Mouse (Mus musculus) liver, embryonic 15.5 days (tissue): ENCODE measurements at regions not wholly inside any gene's neighbourhood (a gene's known extent, or its start where the extent isn't known, plus 50 kb on each side); places are given as distances from the start of the nearest gene placed in this dataset.

Experiments
- ATAC-seq: fragments of 200-750 bp; cut with Nextera tagmentation; 2 replicates; pipeline ENCODE4 v1.8.0; 2017; ENCODE audit warnings: moderate number of reproducible peaks, mild to moderate bottlenecking, moderate library complexity; ENCODE audit not compliant: insufficient read depth
- H3K27ac ChIP-seq: fragments of 300-500 bp; sonication (generic); replicated peaks from 2 replicates; pipeline ENCODE4 v1.5.1; 2015; ENCODE audit warnings: mild to moderate bottlenecking, inconsistent platforms
- H3K27me3 ChIP-seq: fragments of 300-500 bp; sonication (generic); 2 replicates; pipeline ENCODE4 v1.6.1; 2015; ENCODE audit warnings: mild to moderate bottlenecking, inconsistent platforms
- H3K36me3 ChIP-seq: fragments of 300-500 bp; sonication (generic); replicated peaks from 2 replicates; pipeline ENCODE4 v1.6.1; 2015; ENCODE audit warnings: moderate library complexity, mild to moderate bottlenecking, inconsistent platforms
- H3K4me1 ChIP-seq: fragments of 300-500 bp; sonication (generic); replicated peaks from 2 replicates; pipeline ENCODE4 v1.6.1; 2015; ENCODE audit warnings: inconsistent platforms
- H3K4me2 ChIP-seq: fragments of 300-500 bp; sonication (generic); 2 replicates; pipeline ENCODE4 v1.6.1; 2015; ENCODE audit warnings: moderate library complexity, mild to moderate bottlenecking, inconsistent platforms
- H3K4me3 ChIP-seq: fragments of 300-500 bp; sonication (generic); replicated peaks from 2 replicates; pipeline ENCODE4 v1.5.1; 2015; ENCODE audit warnings: mild to moderate bottlenecking, inconsistent platforms
- H3K9ac ChIP-seq: fragments of 300-500 bp; sonication (generic); 2 replicates; pipeline ENCODE4 v1.6.1; 2015; ENCODE audit warnings: moderate library complexity, mild to moderate bottlenecking, inconsistent platforms
- H3K9me3 ChIP-seq: fragments of 300-500 bp; sonication (generic); replicated peaks from 2 replicates; pipeline ENCODE4 v1.6.1; 2016; ENCODE audit warnings: inconsistent platforms
- WGBS: fragments of 180-500 bp; shearing (Covaris S2); methylation state at CpG from one replicate; pipeline ENCODE4 v1.1.7; 2015; ENCODE audit warnings: mixed read lengths; ENCODE audit not compliant: insufficient replicate concordance; 5-methylcytosine and 5-hydroxymethylcytosine counted together

DNA sequence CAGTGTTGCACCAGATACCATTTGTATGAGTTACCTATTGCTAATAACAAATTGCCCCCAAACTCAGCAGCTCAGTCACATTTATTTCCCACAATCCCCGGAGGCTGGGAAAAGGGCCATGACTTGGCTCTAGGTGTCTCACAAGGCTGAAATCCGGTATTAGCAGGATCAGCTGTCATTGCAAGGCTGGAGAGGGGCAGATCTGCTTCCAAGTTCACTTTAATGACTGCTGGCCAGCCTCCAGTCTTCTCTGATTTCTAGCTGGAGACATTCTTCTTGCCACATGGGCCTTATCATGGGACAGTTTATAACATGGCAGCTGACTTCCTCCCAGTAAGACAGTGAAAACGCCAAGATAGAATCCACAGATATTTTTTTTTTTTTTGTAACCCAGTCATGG lies 276.1 kb upstream of the Cdh5 start:
- no peak overlapping the region for H3K9ac ChIP-seq
- H3K4me3 ChIP-seq, result no peak overlapping the region
- H3K27ac ChIP-seq, result no peak overlapping the region
- WGBS, result 46% methylated on average over 3 of the region's 3 CpGs
- no peak overlapping the region for H3K4me2 ChIP-seq
- no peaks in the 10 kb centered on the region for H3K36me3 ChIP-seq
- H3K9me3 ChIP-seq, result no peaks in the 10 kb centered on the region
- H3K4me1 ChIP-seq, result no peaks in the 10 kb centered on the region
- no peak for ATAC-seq
- H3K27me3 ChIP-seq, result no peaks in the 10 kb centered on the region

DNA sequence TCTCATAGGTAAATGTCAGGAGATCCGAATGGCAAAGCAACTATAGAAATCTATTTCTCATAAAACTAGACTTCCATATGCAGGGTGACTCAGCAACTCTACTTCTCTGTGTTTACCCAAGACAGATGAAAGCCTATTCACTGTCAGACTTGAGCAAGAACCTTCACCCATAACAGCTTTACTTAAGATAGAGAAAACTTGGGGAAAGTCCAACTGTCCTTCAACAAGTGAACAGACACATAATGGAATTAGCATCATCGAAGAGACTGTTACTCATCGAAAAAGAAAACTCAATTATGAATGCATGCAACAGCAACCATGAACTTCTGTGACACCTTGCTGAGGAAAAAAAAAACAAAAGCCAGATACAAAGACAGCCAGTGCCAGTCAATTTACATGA lies 271.0 kb upstream of the Cdh5 start:
- no peak for ATAC-seq
- Histone ChIP-seq H3K36me3 (no peaks in the 10 kb centered on the region), H3K9ac (no peak overlapping the region), H3K9me3 (no peaks in the 10 kb centered on the region), H3K27me3 (no peaks in the 10 kb centered on the region), H3K27ac (no peak overlapping the region), H3K4me1 (no peaks in the 10 kb centered on the region), H3K4me3 (no peak overlapping the region), H3K4me2 (no peak overlapping the region)
- WGBS, result 71% methylated on average over 3 of the region's 3 CpGs

DNA sequence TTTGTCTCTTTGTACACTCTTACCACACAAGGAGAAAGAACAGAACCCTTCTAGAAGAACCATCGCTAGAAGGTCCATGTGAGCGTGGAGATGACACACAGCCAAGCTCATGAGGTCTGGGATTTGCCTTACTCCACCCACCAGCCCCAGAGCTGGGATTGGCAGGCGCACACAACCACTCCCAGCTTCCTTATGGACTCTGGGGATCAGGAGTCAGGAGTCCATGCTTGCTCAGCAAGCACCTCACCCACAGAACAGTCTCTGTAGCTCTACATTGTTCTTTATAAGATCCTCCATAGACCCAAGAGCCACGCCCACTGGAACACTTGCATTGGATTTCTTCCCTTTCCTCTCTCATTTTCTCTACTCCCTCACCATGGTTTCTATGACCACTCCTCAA lies 261.4 kb upstream of the Cdh5 start:
- Histone ChIP-seq H3K27me3 (no peaks in the 10 kb centered on the region), H3K4me1 (no peaks in the 10 kb centered on the region), H3K36me3 (no peaks in the 10 kb centered on the region), H3K9me3 (no peaks in the 10 kb centered on the region), H3K4me2 (no peak overlapping the region), H3K27ac (no peak overlapping the region), H3K9ac (no peak overlapping the region), H3K4me3 (no peak overlapping the region)
- ATAC-seq, result no peak
- 59% methylated on average over 4 of the region's 4 CpGs for WGBS

DNA sequence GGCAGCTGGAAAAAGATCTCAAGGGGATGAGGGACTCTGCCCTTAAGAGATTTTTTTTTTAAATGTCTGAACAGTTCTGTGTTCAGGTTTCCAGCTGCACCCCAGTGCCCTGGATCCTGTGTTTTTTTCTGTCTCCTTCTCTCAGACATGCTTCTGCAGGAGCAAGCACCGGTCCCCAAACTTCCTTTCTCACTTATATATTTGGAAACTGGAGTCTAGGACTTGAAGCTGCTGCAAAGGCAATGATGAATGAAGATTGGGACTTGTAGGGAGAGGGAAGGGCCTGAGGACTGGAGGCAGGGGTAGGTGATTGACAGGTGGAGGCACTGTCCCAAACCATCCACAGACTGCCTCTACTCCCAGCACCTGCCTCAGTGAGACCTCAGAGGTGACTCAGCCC lies 255.5 kb upstream of the Cdh5 start:
- H3K27me3 ChIP-seq, result no peaks in the 10 kb centered on the region
- no peaks in the 10 kb centered on the region for H3K36me3 ChIP-seq
- H3K27ac ChIP-seq, result no peak overlapping the region
- H3K4me3 ChIP-seq, result no peak overlapping the region
- no peak overlapping the region for H3K4me2 ChIP-seq
- H3K4me1 ChIP-seq, result no peaks in the 10 kb centered on the region
- H3K9ac ChIP-seq, result no peak overlapping the region
- no peak for ATAC-seq
- H3K9me3 ChIP-seq, result no peaks in the 10 kb centered on the region
- WGBS, result 45% methylated on average over 1 of the region's 1 CpGs

DNA sequence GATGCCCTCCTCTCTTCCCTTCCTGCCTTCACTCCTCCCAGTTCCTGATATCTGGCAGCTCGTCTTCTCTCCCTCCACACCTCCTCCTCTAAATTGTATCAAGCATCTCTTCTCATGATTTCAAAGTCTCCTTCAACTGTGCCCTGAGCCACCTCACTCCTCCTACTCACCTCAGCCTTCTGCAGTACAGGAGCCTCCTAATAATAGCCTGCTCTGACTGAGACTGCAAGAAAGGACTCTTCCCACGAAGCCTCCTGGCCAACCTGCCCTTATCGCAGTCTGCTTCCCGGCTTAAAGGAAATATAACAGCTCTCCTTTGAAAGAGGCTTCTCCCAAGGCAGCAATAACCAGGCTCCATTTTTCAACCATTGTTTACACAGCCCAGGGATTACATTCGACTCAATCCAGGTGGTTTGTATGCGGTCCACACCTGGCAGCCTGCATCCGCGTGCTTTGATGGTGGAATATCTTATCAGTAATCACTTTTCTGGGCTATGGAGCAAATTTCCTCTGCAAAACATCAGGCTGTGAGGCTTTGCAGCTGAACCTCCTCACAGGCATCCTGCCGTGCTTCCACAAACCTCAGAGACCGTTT lies 254.9 kb upstream of the Cdh5 start:
- Histone ChIP-seq H3K4me3 (no peak overlapping the region), H3K27me3 (no peaks in the 10 kb centered on the region), H3K4me1 (no peaks in the 10 kb centered on the region), H3K9me3 (no peaks in the 10 kb centered on the region), H3K4me2 (no peak overlapping the region), H3K36me3 (no peaks in the 10 kb centered on the region), H3K9ac (no peak overlapping the region), H3K27ac (no peak overlapping the region)
- ATAC-seq, result no peak
- WGBS, result 47% methylated on average over 10 of the region's 10 CpGs

DNA sequence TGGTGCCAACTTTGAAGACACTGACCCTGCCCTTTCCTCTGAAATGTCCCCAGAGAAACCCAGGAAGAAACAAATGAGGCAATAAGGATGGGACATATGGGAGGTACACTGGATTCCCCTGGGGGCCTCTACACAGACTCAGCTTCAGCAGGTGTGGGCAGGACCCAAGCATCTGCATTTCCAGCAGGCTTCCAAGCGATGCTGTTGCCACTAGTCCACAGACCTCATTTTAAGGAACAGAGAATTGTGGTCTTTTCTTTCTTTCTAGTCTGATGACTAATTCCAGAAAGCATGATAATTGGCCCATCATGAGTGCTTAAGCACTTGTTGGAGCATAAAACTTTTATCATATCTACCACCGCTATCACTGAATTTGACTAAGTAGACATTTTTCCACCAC lies 251.6 kb upstream of the Cdh5 start:
- no peak for ATAC-seq
- no peak overlapping the region for H3K9ac ChIP-seq
- H3K9me3 ChIP-seq, result no peaks in the 10 kb centered on the region
- no peak overlapping the region for H3K4me3 ChIP-seq
- H3K36me3 ChIP-seq, result no peaks in the 10 kb centered on the region
- 70% methylated on average over 2 of the region's 2 CpGs for WGBS
- no peaks in the 10 kb centered on the region for H3K4me1 ChIP-seq
- H3K27me3 ChIP-seq, result no peaks in the 10 kb centered on the region
- H3K27ac ChIP-seq, result no peak overlapping the region
- no peak overlapping the region for H3K4me2 ChIP-seq

DNA sequence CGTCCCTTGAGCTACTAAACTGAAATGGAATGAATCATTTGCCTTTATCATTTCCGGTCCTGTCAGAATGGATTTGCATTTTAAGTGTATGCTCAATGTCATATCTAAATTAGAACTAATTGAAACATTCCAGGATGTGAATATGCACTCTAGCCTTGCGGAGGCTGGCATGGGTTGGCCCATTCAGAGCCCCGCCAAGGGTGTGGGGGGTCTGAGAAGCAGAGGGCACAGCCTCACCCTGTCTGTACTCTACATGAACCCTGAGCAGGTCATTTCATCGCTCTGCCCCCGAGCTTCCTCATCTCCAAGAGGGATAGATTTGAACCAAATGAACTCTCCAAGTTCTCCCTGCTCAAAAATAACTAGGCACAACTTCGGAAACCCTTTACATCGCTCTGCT lies 250.1 kb upstream of the Cdh5 start:
- no peak for ATAC-seq
- Histone ChIP-seq H3K9me3 (no peaks in the 10 kb centered on the region), H3K9ac (no peak overlapping the region), H3K4me1 (no peaks in the 10 kb centered on the region), H3K4me2 (no peak overlapping the region), H3K36me3 (no peaks in the 10 kb centered on the region), H3K27ac (no peak overlapping the region), H3K4me3 (no peak overlapping the region), H3K27me3 (no peaks in the 10 kb centered on the region)
- WGBS, result 60% methylated on average over 8 of the region's 8 CpGs

DNA sequence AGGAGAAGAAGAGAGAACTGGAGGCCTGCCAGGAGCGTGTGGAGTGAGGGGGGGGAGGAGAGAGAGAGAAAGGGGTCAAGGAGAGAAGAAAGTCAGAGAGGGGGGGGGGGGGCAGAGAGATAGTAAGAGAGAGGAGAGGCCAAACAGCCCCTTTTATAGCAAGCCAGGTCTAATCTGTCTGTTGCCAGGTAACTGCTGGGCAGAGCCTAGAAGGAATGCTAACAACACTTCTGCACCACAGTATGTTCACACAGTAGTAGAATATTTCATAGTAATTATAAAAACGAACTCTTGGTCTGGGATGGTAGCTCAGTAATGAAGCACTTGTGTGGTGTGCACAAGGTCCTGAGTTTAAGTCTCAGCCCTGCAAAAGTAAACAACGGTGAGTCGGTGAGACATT lies 248.4 kb upstream of the Cdh5 start:
- 53% methylated on average over 4 of the region's 4 CpGs for WGBS
- H3K4me2 ChIP-seq, result no peak overlapping the region

DNA sequence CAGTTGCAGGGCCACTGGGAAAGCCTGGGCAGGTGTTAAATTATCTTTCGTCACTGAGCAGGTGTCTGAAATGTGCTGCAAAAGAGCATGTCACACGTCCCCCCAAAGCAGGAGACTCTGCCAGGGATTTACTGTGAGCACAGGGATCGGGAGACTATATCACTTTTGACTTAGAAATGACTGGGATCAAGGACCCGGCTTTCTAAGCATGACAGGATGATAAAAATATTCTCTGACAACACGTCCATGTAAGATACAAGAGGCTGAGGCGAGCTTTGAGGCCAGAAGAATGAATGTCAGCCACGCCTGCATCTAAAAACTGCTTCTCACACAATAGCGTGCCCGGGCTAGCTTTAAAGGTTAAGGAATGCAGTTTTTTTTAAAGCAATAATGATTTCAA lies 246.1 kb upstream of the Cdh5 start:
- ATAC-seq, result no peak
- WGBS, result 54% methylated on average over 9 of the region's 9 CpGs
- H3K4me1 ChIP-seq, result no peaks in the 10 kb centered on the region
- H3K27me3 ChIP-seq, result no peaks in the 10 kb centered on the region
- no peaks in the 10 kb centered on the region for H3K9me3 ChIP-seq
- H3K27ac ChIP-seq, result no peak overlapping the region
- H3K4me3 ChIP-seq, result no peak overlapping the region
- H3K4me2 ChIP-seq, result no peak overlapping the region
- no peak overlapping the region for H3K9ac ChIP-seq
- H3K36me3 ChIP-seq, result no peaks in the 10 kb centered on the region

More for the DNA sequence above, 248.4 kb upstream of the Cdh5 start:
- Histone ChIP-seq H3K27ac (no peak overlapping the region), H3K4me3 (no peak overlapping the region), H3K9ac (no peak overlapping the region), H3K36me3 (no peaks in the 10 kb centered on the region), H3K4me1 (no peaks in the 10 kb centered on the region), H3K27me3 (no peaks in the 10 kb centered on the region), H3K9me3 (no peaks in the 10 kb centered on the region)
- no peak for ATAC-seq

DNA sequence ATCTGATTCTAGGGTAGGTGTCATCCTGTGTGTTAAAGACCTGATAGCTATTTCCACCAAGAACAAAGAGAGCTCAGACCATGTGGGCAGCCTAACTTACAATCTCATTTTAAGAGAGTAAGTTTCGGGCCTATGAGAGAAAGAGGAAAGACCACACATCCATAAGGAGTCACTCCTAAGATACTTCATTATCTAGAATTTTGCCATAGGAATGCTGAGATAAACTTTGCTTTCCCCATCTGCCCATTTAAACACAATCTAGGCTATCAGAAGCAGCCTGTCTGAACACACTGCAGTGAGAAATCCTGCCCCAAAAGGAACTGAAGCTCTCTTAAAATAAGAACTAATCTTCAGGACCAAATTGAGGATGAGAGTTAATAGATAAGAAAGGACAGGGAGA lies 242.3 kb upstream of the Cdh5 start:
- Histone ChIP-seq H3K36me3 (no peaks in the 10 kb centered on the region), H3K27me3 (no peaks in the 10 kb centered on the region), H3K27ac (no peak overlapping the region), H3K9ac (no peak overlapping the region), H3K9me3 (no peaks in the 10 kb centered on the region), H3K4me1 (no peaks in the 10 kb centered on the region), H3K4me3 (no peak overlapping the region), H3K4me2 (no peak overlapping the region)
- WGBS, result 45% methylated on average over 1 of the region's 1 CpGs
- ATAC-seq, result no peak

DNA sequence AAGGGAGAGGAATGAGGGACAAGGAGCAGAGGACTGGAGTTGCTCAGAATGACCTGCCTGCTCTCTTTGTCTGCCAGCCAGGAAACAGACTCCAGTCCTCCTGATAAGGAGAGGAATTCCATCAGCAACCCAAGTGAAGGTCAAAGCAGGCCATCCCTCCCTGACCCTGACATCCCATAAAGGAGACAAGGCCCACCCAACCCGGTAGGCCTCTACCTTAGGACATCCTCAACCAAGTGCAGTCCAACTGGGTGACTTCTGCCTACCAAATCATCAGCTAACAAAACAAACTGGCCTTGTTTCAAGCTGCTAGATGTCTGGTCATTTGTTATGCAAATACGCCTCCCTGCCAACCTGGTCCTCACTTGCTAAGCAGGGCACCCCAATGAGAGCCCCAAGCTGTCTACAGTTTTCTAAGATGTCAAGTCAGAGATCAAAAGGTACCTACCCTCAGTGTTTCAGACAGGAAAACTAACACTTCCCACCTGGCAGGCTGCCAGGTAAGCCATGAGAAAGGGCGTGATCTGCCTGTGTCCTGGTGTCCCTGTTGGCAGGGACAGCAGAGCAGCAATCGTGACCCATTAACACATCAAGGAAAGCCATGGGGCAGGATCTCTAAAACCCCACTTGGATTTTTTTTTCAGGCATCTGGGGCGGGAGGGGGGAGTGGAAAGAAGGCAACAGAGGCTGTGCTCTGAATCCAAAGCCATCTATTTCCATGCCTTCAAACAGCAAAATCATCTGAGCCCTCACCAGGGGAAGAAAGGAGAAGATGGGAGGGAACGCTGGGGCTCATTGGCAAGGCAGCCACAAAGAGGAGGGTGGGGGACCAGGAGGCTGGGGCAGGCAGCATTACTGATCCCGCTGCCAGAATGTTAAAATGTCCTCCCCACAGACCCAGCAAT lies 227.6 kb upstream of the Cdh5 start:
- whole genome bisulfite sequencing, result 39% methylated on average over 7 of the region's 7 CpGs
- H3K27ac ChIP-seq, result no peak overlapping the region
- no peak overlapping the region for H3K4me3 ChIP-seq
- no peak overlapping the region for H3K4me2 ChIP-seq
- H3K27me3 ChIP-seq, result no peaks in the 10 kb centered on the region
- H3K9ac ChIP-seq, result no peak overlapping the region
- no peak for ATAC-seq
- no peaks in the 10 kb centered on the region for H3K9me3 ChIP-seq
- H3K4me1 ChIP-seq, result no peaks in the 10 kb centered on the region
- no peaks in the 10 kb centered on the region for H3K36me3 ChIP-seq

DNA sequence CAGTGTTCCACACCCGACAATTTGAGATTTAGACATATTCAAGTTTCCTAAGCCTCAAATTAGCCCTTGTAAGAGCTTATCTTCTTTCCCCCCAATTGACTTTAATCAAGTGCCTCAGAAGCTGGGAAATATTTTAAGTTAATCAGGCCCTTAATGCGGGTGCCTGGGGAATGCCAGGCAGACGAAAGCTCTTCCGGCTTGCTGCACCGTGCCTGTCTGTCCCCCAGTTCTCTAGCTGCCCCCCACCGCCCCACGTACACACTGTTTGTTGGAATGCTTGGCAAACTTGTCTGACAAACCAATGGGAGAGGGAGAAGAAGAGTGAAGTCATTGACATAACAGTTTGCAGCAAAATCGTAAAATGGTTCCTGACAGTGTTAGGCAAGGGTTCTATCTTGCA lies 226.9 kb upstream of the Cdh5 start:
- H3K27ac ChIP-seq, result no peak overlapping the region
- ATAC-seq, result no peak
- H3K9me3 ChIP-seq, result no peaks in the 10 kb centered on the region
- H3K4me1 ChIP-seq, result no peaks in the 10 kb centered on the region
- no peak overlapping the region for H3K9ac ChIP-seq
- no peak overlapping the region for H3K4me2 ChIP-seq
- 47% methylated on average over 8 of the region's 8 CpGs for WGBS
- no peaks in the 10 kb centered on the region for H3K27me3 ChIP-seq
- no peak overlapping the region for H3K4me3 ChIP-seq
- H3K36me3 ChIP-seq, result no peaks in the 10 kb centered on the region
